Mouse (Mus musculus) cerebellum, adult (tissue): Measurements from ENCODE around the gene Syt17.
A peak's percentile ranks its signal among the peaks of the same experiment; 100 is the strongest.
"Not testable (repeated sequence)": the region's sequence is repeated elsewhere in the genome, so short reads cannot be mapped to it uniquely, and the experiment has no call there.

Experiments
- ATAC-seq: cut with Nextera tagmentation; 2 replicates; pipeline ENCODE4 v1.9.2; 2017; ENCODE audit warnings: mild to moderate bottlenecking, moderate library complexity, mixed read lengths; ENCODE audit not compliant: insufficient number of reproducible peaks, low FRiP score, low TSS enrichment

Gene Syt17

DNA sequence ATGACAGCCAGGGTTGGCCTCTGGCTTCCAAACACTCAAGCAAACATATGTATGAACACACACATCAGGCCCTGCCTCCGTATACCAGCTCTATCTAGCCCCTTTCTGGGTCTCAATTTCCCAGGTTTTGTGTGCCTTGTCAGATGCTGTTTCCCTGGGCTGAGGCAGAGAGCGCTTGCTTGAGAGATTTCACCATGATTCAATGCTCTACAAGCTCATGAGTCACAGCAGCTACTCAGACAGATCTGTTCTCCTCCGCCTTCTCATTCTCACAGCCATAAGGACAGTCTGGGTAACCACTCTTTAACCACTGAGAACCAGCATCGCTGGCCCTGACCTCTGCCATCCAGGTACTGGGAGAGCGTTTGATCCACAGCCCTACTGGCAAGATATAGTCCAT is 57.3 kb downstream of the Syt17 start:
- no peak for ATAC-seq

DNA sequence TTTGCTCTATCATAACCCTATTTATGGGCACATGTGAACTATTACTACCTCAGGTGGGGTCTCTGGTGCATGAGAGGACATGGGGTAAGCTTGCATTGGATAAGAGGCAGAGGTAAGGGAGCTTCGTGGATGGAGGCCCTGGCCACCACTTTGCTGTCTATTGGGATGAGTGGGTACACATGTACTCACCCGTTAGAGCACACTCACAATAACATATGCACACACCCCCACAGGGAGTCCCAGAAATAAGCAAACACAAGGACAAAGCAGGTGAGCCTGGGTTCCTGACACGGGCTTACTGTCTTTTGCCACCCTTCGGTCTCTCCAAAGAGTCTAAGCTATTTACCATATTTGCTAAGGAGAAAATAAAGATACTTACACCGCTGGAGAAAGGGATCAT is 67.0 kb downstream of the Syt17 start:
- ATAC-seq: no peak

DNA sequence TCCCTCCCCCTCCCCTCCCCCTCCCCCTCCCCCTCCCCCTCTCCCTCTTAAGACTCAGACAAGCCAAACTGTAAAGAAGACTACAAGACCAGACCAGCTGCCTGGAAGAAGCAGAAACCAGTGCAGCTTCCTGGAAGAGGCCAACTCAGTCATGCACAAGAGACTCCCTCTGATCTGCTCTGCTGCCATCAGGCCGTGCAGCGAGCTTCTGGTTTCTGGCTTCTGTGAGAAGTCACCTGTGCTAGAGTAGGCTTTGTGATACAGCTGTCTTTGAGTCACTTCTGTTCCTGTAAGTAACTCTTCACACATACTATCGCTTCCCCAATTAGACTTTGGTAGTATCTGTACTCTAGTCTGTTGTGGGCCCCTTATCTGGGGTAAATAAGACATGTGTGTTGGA is 68.0 kb downstream of the Syt17 start:
- ATAC-seq: no peak

DNA sequence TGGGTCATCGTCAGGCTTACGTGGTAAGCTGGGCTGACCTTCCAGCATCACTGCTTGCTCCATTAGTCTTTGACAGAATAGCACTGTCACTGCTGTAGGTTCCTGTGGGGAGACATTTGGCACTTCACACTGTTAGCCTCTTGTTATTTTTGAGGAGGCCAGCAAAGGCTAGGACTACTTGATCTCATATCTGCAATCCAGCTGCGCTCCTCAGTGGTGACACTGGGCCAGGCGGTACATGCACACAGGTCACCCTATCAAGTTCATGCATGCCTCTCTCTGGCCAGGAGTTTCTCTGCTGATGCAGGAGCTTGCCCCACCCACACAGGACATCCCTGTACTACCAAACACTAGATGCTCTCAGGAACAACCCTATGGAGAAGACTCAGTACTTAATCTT is 71.4 kb downstream of the Syt17 start:
- ATAC-seq: no peak

DNA sequence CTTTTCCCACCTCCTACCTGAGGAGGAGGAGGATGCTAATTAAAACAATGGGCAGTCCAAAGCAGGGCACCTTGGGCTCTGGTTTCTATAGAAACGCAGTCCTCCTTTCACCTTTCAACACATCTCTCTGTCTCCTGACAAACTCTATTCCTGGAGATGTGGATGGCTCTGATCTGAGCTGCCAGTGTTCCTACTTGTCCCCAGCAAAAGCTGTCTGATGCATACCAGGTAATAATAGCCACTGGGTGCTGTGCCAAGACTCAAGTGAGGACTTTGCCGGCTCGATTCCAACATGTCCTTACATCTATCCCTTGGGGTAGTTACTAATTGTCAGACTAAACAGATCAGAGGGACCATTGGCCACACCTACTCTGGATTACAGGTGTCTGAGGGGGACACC is 72.7 kb downstream of the Syt17 start:
- ATAC-seq: no peak

DNA sequence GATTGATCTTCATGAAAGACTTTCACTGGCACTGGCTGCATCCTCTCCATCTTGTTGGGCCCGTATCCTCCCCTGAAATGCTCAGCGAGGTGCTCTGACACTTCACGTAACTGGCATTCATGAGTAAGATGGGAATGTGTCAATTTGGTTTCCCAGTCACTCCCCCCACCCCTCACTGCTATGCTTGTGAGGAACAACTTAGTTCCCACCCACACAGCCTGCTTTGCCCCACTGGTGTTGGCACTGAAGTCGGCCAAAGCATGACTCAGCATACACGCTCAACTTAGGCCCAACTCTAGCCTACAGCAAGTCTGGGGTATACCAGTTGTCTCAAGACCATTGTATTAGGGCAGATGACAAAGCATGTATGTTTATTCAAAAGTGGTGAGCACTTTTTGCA is 76.7 kb downstream of the Syt17 start:
- ATAC-seq: no peak

DNA sequence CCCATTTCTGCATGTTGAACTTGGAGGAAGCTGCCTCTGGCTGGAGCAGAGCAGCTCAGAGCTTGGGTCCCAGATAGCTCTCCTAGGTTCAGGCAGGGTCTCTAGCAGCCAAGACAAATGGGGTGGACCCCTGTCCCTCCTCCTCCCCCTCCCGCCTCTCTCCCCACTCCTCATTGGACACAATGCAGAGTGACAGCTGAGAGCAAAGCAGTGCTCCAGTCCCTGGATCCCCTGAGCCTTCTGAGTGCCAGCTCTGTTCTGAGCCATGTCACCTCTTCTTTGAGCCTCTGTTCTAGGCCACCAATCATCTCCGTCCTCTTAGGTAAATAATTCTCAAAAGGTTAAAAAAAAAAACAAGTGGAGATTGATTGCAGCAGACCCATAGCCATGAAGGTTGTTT is 78.3 kb downstream of the Syt17 start:
- no peak for ATAC-seq

DNA sequence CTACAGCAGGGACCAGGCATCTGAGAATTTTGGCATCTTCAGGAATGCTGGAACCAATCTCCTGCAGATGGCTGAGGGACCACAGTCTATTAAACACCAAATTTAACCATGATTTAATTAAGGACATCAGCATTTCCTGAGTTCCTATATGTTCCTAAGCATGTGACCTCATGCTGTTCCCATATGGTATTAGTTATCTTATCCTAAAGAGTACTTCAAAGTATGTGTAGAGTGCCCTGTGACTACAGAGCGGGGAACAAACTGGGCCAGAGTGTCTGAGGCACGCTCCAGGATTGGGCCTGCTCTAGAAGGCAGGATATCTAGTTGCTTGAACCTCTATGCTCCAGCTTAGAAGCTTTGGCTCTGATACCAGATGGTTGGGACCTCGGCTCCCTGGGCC is 82.1 kb downstream of the Syt17 start:
- ATAC-seq: no peak

DNA sequence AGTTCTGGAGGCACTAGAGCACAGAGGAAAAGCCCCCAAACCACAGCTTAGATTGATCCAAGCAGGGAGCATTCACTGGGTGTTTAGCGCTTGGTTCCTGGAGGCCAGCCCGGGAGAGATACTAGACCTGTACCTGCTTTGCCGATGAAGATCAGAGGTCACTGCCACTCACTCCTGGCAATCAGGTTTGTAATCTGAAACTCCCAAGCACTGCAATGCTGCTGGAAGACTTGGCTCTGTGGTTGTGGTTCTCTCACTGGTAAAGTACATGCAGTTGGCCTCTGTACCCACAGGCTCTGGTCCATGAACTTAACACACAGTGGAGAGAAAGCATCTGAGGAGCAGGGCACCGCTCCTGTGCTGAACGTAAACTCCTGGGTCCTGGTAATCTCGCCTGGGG is 82.8 kb downstream of the Syt17 start:
- no peak for ATAC-seq

DNA sequence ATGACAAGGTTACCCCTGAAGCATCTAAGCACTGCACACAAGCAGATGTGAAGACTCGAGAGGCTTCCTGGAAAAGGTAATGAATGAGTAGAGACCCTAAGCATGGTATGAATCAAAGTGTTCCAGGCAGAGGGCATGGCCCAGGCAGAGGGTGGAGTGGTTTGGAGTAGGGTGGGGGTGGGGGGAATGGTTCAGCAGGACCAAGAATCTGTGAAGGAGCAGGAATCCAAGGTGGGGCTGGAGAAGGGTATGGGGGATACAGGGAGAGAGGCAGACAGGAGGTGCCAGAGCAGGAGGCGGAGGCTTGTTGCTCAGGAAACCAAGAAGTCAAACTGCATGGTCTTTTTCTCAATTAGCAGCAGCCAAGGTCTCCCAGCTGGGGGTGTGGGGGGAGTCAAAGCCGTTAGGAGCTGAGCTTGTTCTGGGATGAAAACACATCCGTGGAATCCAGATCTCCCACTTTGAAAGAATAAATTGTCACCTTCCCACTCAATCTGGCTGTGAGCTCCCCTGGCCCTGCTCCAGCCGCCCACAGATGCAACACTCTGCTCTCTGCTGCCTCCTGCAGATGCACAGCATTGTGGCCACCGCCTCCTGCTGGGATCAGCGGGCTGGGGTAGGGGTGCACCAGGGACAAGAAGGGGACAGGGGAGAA is 83.5 kb downstream of the Syt17 start:
- ATAC-seq: no peak

DNA sequence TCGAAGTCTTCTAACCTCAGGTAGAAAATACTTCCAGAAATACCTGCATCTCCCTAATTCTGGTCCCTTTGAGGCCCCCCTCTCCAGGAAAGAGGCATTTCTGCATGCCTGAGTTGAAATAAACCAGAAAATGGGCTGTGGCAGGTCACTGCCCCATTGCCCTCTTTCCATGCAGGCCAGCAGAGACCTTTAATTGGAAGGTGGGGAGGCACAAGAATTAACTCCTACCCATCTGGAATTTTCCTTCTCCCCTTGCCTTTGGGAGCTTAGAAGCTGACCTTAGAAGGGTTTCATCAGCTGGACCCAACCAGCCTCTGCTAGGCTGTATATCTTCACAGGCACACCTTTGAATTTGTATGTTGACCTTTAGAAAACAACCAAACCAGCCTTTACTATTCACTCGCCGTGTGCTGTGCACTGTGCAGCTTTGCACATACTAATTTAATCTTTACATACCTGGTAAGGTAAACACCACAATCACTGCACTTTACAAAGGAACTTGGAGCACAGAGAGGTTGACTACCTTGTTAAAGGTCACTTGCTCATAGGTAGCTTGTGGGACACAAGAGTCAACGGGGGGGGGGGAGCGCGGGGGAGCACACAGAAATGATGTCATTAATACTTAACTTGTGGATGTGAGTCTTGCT is 84.3 kb downstream of the Syt17 start:
- ATAC-seq: no peak

DNA sequence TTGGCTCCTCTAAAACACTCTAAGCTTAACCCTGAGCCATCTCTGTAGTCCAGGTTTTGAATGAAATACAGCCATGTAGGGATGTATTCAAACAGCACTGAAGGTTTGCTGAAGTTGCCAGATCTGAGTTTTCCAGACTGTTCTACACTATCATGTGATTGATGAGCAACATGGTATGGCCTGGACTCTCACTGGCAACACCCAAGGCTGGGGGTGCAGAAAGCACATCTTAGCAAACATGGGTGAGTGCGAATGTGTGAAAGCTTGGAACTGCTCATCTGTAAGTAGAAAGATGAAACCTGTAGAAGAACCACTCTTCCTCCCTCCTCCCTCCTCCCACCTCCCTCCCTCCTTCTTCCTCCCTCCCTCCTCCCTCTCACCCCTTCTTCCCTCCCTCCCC is 85.1 kb downstream of the Syt17 start:
- no peak for ATAC-seq

DNA sequence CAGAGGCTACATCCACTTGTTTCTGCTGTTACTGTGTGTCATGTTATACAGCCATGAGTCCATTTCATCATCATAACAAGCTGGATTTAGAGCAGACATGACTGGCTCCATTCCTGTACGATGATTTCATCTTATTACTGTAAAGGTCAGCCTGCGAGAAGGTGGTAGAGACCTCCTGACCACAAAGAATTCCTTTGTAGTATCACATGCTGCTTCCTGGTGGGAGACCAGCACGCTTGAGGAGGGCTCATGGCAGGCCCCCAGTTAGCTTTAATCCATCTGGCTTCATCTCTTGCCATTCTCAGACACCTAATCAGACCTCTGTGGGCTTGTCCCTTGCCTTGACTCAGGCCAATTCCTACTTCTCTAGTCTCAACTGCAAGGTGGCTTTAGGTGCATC is 85.8 kb downstream of the Syt17 start:
- ATAC-seq: no peak

DNA sequence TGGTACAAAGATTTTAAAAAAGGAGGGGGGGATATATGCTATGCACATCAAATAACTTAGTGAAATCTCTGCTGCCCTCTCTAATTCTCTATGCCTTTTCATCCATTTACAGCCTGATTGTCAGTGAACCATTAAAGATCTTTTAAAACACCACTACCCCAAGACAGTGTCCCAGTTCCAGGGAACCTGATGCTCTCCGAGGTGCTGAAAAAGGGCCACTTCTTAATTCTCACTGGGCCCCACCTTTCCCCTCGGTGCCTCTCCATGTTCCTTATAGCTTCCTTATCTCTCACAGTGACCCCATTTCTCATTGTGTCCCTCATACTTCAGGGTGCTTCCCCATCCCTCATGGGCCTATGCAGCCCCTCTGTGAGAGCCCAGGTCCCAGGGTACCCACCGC is 89.0 kb downstream of the Syt17 start:
- ATAC-seq: no peak

DNA sequence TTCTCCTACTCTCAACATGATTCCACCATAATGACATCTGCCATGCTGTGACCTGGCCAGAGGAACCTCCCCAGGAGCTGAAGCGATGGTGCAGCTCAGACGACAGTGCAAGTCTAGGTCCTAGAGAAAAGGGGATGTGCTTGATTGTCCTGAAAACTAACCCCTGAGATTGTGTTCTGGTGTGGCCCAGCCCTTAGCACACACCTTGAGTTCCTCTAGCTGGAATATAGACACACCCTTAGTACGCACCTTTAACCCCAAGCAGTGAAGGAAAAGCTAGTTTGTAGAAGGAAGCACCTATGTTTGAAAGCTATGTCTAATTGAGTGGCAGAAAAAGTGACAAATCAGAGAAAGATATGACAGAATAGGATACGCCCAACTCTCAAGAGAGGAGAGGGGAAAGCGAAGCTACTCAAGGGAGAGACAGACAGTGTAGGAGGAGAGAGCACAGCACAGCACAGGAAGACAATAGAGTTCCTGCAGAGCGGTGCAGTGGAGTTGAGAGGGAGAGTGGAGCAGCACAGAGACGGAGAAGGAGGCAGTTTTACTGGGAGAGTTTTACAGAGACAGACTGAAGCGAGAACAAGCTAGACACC is 91.5 kb downstream of the Syt17 start:
- ATAC-seq: not testable (repeated sequence)

DNA sequence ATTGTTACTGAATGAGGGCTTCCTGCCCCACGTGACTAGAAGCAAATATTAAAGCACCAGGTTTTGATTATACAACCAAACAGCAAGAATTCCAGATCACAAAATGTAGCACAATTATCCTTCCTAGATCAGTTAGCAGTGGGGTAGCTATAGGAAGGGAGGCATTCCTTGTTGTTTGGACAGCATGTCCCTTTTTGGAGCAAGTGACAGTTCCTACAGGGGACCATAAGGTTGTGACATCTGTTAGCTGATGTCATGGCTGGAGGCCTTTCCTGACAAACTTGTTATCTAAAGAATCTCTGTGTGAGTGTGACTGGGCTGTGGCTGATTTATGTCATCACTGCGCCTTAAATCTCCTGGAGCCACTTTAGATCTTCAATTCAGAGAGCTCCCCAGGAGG is 97.2 kb downstream of the Syt17 start:
- 0 out of 2 replicates have a peak, but pooled peaks have one; percentile 56 for ATAC-seq

DNA sequence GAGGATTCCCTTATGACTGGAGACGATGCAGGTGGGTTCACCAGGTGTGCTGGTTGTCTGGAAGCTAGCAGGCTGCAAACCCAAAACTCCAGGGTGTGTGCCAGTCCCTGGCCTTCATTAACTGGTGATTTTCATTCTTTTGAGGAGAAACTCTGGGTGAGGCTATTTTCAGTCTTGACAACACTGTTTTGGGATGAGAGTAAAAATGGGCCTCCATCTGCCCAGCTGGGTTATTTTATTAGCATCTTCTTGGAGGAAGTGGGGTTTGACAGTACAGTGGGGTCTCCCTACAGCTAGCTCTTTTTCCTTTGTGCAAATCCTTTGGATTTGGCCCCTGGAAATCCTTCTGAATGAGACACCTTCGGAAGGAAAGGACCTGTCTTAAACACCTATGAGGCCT is 101.1 kb downstream of the Syt17 start:
- ATAC-seq: no peak

DNA sequence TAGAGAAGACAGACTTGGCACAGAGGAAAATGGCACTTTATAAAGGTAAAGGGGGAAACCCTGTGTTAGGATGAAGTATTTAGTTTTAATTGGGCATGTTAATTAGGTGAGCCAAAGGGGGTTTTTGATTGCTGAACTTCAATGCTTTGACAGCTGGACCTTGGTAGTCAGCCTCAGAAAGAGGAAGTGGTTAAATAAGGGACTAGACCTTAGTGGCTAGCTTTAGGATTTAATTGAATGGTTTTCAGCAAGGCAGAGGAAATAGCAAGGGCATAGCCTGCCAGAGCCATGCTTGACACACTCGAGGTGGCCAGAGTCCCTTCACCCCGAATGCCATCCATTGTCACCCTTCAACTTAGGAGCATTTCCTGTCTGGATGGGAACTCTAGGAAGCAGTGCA is 101.6 kb downstream of the Syt17 start:
- ATAC-seq: no peak

DNA sequence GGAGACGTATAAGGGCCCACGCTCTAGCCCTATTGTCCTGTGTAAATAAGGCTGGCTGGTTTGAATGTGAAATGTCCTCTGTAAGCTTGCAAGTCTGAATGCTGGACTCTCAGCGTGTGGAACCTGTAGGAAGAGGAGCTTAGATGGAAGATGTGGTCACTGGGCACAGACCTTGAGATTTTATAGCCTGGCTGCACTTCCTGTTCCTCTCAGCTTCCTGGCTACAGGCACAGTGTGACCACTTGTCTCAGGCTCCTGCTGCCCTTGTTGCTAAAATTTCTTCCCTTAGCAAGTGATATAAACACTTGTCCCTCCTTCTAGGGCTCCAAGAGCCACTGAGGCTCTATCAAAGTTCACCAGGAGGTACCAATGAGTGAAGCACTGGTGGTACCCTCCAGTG is 102.6 kb downstream of the Syt17 start:
- ATAC-seq: no peak

DNA sequence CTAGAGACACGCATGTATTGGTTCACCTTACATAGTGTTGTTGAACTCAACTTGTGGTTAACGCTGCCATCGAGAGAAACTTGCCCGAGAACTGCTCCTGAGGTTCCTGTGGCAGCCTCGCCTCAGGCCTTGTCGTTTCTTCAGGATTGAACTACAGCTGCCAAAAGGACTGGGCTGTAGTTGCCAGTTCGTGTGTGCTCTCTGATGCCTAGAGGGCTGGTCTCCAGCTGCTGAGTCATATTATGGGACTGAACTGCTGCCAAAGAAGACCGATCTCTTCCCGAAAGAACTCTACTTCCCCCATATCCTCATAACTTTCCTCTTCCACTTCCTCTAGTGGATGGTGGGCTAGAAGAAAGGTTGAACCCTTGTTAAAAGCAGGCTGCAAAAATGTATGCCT is 103.3 kb downstream of the Syt17 start:
- ATAC-seq: no peak
